In the genomic region with DNA sequence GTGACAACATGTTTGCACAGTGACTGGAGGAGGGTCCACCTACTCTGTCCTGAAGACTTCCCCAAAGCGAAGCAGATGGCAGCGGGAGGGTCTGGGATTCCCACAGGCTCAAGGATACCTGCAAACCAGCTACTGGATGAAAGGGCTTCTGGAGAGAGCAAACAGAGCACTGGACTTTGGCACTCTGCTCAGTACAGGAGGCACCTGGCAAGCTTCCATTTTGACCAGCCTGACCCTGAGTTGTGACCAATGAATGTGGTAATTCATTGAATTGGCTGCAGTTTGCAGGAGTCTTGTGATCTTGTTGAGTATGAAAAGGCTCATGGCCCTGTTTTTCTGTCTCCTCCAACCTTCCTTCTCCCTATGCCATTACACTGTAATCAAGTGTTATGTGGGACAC, we compare ENCODE assay signal across 10 mouse cellular contexts. TPM values are rescaled to one million over a fixed set of nuclear protein-coding genes. Genes with fewer than 3 reads are reported as not detected.
A peak's percentile ranks its signal among the peaks of the same experiment; 100 is the strongest.
DNase-seq lines count a peak whose midpoint lies in the region; ATAC-seq lines count a peak whose summit lies in the region.
"Had no signal": no experiment of that assay in that cellular context is flagged by ENCODE, and none has a peak within 500 bp of the region (broad histone marks: within the 10 kb centered on the region; RNA-seq: fewer than 3 reads in every experiment).

No protein-coding gene starts in this region.

- H3K9ac ChIP-seq in forebrain, embryonic 15.5 days (replicated peaks), result no peak overlapping the region
- H3K9ac ChIP-seq: neural tube, embryonic 12.5 days had no signal

- H3K4me2 ChIP-seq in forebrain, embryonic 15.5 days (replicated peaks), result no peak overlapping the region
- H3K4me2 ChIP-seq: neural tube, embryonic 12.5 days had no signal

- H3K27ac ChIP-seq in forebrain, embryonic 15.5 days (replicated peaks), result no peak overlapping the region
- H3K27ac ChIP-seq: neural tube, embryonic 12.5 days had no signal

- no peaks in the 10 kb centered on the region for H3K27me3 ChIP-seq in forebrain, embryonic 15.5 days
- H3K27me3 ChIP-seq: neural tube, embryonic 12.5 days had no signal

- no peak overlapping the region for H3K4me3 ChIP-seq in forebrain, embryonic 15.5 days
- H3K4me3 ChIP-seq: neural tube, embryonic 12.5 days had no signal

- intact Hi-C loops in heart, postnatal 14 days (cut with DNase I), result no loop called here

- no peaks in the 10 kb centered on the region for H3K36me3 ChIP-seq in forebrain, embryonic 15.5 days
- H3K36me3 ChIP-seq: G1E; neural tube, embryonic 12.5 days had no signal

- H3K9me3 ChIP-seq in forebrain, embryonic 15.5 days, result no peaks in the 10 kb centered on the region
- H3K9me3 ChIP-seq: neural tube, embryonic 12.5 days had no signal

- no peak for ATAC-seq in forebrain, embryonic 15.5 days (replicated peaks)
- ATAC-seq: forebrain, embryonic 16.5 days had no signal

- no peaks in the 10 kb centered on the region for H3K4me1 ChIP-seq in forebrain, embryonic 15.5 days
- H3K4me1 ChIP-seq: neural tube, embryonic 12.5 days had no signal

- peak; percentile 10 to 34 for DNase-seq in right cerebral cortex, adult 2 months (ENCODE audit: low spot score in 2 of 2)
- no peak for DNase-seq in right cerebral cortex, postnatal 14 days
- peak; percentile 20 to 48 for DNase-seq in frontal cortex, adult 2 months (ENCODE audit: extremely low spot score in 1 of 2, low spot score in 1 of 2)
- DNase-seq in left cerebral cortex, adult 8-10 months (ENCODE audit: low spot score in 2 of 2), result peak; percentile 7 to 47
- DNase-seq in yolk sac, embryonic 10.5 days (ENCODE audit: low spot score), result peak; percentile 52
- no peak for DNase-seq in heart, postnatal 14 days

- 100% methylated on average over 2 of the region's 2 CpGs for WGBS in forebrain, embryonic 15.5 days

RNA-seq across cellular contexts. Expression of gene Eva1a, which starts 32.2 kb away (rescaled TPM):
- 15.4 and 16.8 TPM in 2 replicates for polyA plus RNA-seq in frontal cortex, adult 2 months (2012; rRNA removed)
- 10 to 100 TPM; 10.2 to 13.8 (median 13.0) TPM for total RNA-seq in left cerebral cortex, adult 8-10 months (2022)
- 1 to 10 TPM; 3.7 to 5.2 TPM for total RNA-seq in heart, postnatal 14 days (2021)
- 0.95 and 1.2 TPM in 2 replicates for polyA plus RNA-seq in forebrain, embryonic 15.5 days (2015; fragmentation: Nextera tagmentation; extraction: Ambion mirVana)
- polyA plus RNA-seq: G1E had no signal

Comparison
In these comparisons a context has a peak if more than half of its experiments do, and no peak if none do; other contexts are left out.
1. DNase-seq: peak in right cerebral cortex, adult 2 months (2 of 2), frontal cortex, adult 2 months (2 of 2), left cerebral cortex, adult 8-10 months (2 of 2) and yolk sac, embryonic 10.5 days (single experiment); none in right cerebral cortex, postnatal 14 days (single experiment) and heart, postnatal 14 days (0 of 2).